ENCODE assay signal across 8 mouse cellular contexts in the genomic region with DNA sequence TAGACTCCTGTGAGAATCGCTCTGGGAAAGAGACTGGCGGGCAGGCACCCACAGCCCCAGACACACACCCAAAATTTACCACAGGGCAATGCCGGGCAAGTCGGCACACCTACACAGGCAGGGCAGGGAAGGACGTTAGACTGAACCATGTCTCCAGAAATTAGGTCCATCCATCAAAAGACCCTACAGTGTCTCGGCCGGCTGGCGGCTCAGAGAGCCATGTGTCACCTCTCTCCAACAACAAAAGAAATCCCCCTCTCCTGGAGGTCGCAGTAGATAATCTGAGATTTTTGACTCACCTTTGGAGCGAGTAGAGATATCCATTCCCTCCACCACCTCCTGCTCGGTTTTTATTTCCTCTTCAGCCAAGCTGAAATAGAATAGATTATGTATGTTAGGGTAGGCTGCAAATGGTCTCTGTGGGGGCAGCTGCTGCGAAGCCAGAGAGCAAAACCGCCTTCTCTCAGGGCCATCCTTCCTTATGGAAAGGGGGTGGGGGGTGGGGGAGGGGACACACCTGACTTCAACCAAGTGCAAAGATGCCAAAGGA. TPM values are rescaled to one million over a fixed set of nuclear protein-coding genes. Genes with fewer than 3 reads are reported as not detected.
A peak's percentile ranks its signal among the peaks of the same experiment; 100 is the strongest.
DNase-seq lines count a peak whose midpoint lies in the region; ATAC-seq and TF ChIP-seq lines count a peak whose summit lies in the region.

No protein-coding gene starts in this region.

- peak overlapping the region; percentile 93 for H3K27ac ChIP-seq in gastrocnemius, adult 2 months
- H3K27ac ChIP-seq in spleen, adult 2 months (ENCODE audit: insufficient read depth, low read length) = peak overlapping the region; percentile 56
- H3K27ac ChIP-seq in limb, embryonic 15.5 days = peak overlapping the region; percentile 84
- peak overlapping the region; percentile 94 for H3K27ac ChIP-seq in stomach, embryonic 16.5 days (ENCODE audit: low read length)

- H3K4me2 ChIP-seq in limb, embryonic 15.5 days = peak overlapping the region; percentile 17
- H3K4me2 ChIP-seq in stomach, embryonic 16.5 days (ENCODE audit: low read depth, low read length) = peak overlapping the region; percentile 46

- DNase-seq in gastrocnemius, adult 2 months = no peak
- DNase-seq in gastrocnemius, postnatal 36 days = no peak
- DNase-seq in spleen, adult 2 months (ENCODE audit: low read depth in 1 of 2, low spot score in 2 of 2) = no peak
- no peak for DNase-seq in spleen, adult 12 weeks (ENCODE audit: low spot score)
- no peak for DNase-seq in urinary bladder, postnatal 25 days (ENCODE audit: low spot score)

- H3K36me3 ChIP-seq in spleen, adult 2 months (ENCODE audit: control insufficient read depth, insufficient read depth, low read length) = peaks cover 30% of the 10 kb centered on the region
- H3K36me3 ChIP-seq in limb, embryonic 15.5 days = peaks cover 14% of the 10 kb centered on the region
- H3K36me3 ChIP-seq in stomach, embryonic 16.5 days (ENCODE audit: control insufficient read depth, insufficient read depth, low read length) = no peaks in the 10 kb centered on the region

- H3K9me3 ChIP-seq in limb, embryonic 15.5 days = no peaks in the 10 kb centered on the region
- no peaks in the 10 kb centered on the region for H3K9me3 ChIP-seq in stomach, embryonic 16.5 days (replicated peaks; ENCODE audit: control insufficient read depth, low read length)

- ATAC-seq in limb, embryonic 15.5 days (ENCODE audit: insufficient number of reproducible peaks, low FRiP score, low TSS enrichment, low read depth) = no peak
- peak; percentile 2; the same call in 1 of the 2 replicates for ATAC-seq in stomach, embryonic 16.5 days (ENCODE audit: insufficient read depth, low FRiP score)
- no peak for ATAC-seq in erythroblast, adult 5-6 weeks (replicated peaks; ENCODE audit: low FRiP score, poor library complexity, severe bottlenecking)

- TF ChIP-seq POLR2A in spleen, adult 2 months (IDR thresholded peaks at IDR 0.05; ENCODE audit: low read depth, low read length) = no peak

- WGBS in spleen, adult 2 months = 79% methylated on average over 13 of the region's 13 CpGs
- WGBS in limb, embryonic 15.5 days = 24% methylated on average over 13 of the region's 13 CpGs
- 26% methylated on average over 13 of the region's 13 CpGs for WGBS in stomach, embryonic 16.5 days

- no peaks in the 10 kb centered on the region for H3K27me3 ChIP-seq in spleen, adult 2 months (ENCODE audit: control insufficient read depth, insufficient read depth, low read length)
- H3K27me3 ChIP-seq in limb, embryonic 15.5 days = no peaks in the 10 kb centered on the region
- no peaks in the 10 kb centered on the region for H3K27me3 ChIP-seq in stomach, embryonic 16.5 days (ENCODE audit: control insufficient read depth, insufficient read depth, low read length)

- no peak for TF ChIP-seq CTCF in gastrocnemius, adult 2 months (IDR thresholded peaks at IDR 0.05)
- no peak for TF ChIP-seq CTCF in spleen, adult 2 months (IDR thresholded peaks at IDR 0.05; ENCODE audit: extremely low read depth, insufficient read depth, insufficient read length, insufficient replicate concordance)

- peak overlapping the region; percentile 53 for H3K4me3 ChIP-seq in gastrocnemius, adult 2 months
- H3K4me3 ChIP-seq in spleen, adult 2 months (ENCODE audit: extremely low read depth, insufficient read depth, insufficient read length) = no peak overlapping the region
- no peak overlapping the region for H3K4me3 ChIP-seq in limb, embryonic 15.5 days
- no peak overlapping the region for H3K4me3 ChIP-seq in stomach, embryonic 16.5 days (replicated peaks; ENCODE audit: low read length)

- H3K9ac ChIP-seq in limb, embryonic 15.5 days = no peak overlapping the region
- H3K9ac ChIP-seq in stomach, embryonic 16.5 days (ENCODE audit: low read length) = peak overlapping the region; percentile 68

- H3K4me1 ChIP-seq in spleen, adult 2 months (ENCODE audit: control insufficient read depth, insufficient read depth, insufficient read length) = peaks cover 22% of the 10 kb centered on the region
- peaks cover 81% of the 10 kb centered on the region for H3K4me1 ChIP-seq in limb, embryonic 15.5 days
- H3K4me1 ChIP-seq in stomach, embryonic 16.5 days (ENCODE audit: control insufficient read depth, insufficient read depth, low read length) = peaks cover 77% of the 10 kb centered on the region

- intact Hi-C loops in gastrocnemius, adult 2 months (cut with DNase I) = loop anchor here (2.0 kb wide), 1 partner anchor 17 kb away; no protein-coding TSS in a partner anchor
- intact Hi-C loops in gastrocnemius, postnatal 36 days (cut with DNase I) = no loop called here

RNA-seq across cellular contexts. Expression of gene Zmynd8, which starts 23.3 kb away (rescaled TPM):
- 10 to 100 TPM; 13.1 to 23.3 TPM for total RNA-seq in gastrocnemius, adult 2 months (2021)
- 10 to 100 TPM; 12.7 to 17.3 TPM for total RNA-seq in gastrocnemius, postnatal 36 days (2021)
- 25.0 and 25.4 TPM in 2 replicates for polyA plus RNA-seq in spleen, adult 2 months (2012; rRNA removed)
- polyA plus RNA-seq in limb, embryonic 15.5 days (2015; fragmentation: Nextera tagmentation; extraction: Ambion mirVana) = 40.4 and 52.2 TPM in 2 replicates
- polyA plus RNA-seq in stomach, embryonic 16.5 days (2015; fragmentation: Nextera tagmentation; extraction: Ambion mirVana) = 45.1 and 45.3 TPM in 2 replicates
- 60.1 and 81.1 TPM in 2 replicates for total RNA-seq in erythroblast, adult 5-6 weeks (2015; ENCODE audit: low replicate concordance)
- total RNA-seq in erythroblast, adult 5-6 weeks (2017; ENCODE audit: low replicate concordance) = 83.9 and 95.3 TPM in 2 replicates
